Mouse (Mus musculus) hindbrain, embryonic 14.5 days (tissue): ENCODE results near the gene Gtf2i. TPM values are rescaled to one million over a fixed set of nuclear protein-coding genes. Genes with fewer than 3 reads are reported as not detected.

Experiments
- microRNA-seq: library from miRNA; unstranded; fragments of <30 nt; microRNA quantifications from one replicate; pipeline ENCODE4, GENCODE M21; 2016
- polyA plus RNA-seq: library from polyadenylated mRNA; unstranded; fragments of >200 nt; fragmentation: Nextera tagmentation; extraction: Ambion mirVana; gene quantifications from 2 replicates; pipeline ENCODE4 v1.2.1, GENCODE M21; 2014

The Gtf2i gene
- polyA plus RNA-seq, 1 experiment from 2014 or later, result 126 TPM

Small RNA genes within 50 kb of the gene (microRNA-seq; reads per million reads assigned to microRNA genes)
- gene Mir3965, result not detected

Other genes starting within 250 kb of the Gtf2i start
- 28.1 and 31.9 TPM in 2 replicates for gene Castor2, start 215.0 kb downstream of the Gtf2i start, polyA plus RNA-seq
- gene Rcc1l, start 138.0 kb downstream of the Gtf2i start, polyA plus RNA-seq, result 16.6 and 17.5 TPM in 2 replicates
- gene Gtf2ird2, start 130.7 kb downstream of the Gtf2i start, polyA plus RNA-seq, result 11.6 and 13.5 TPM in 2 replicates
- gene Ncf1, start 85.1 kb downstream of the Gtf2i start, polyA plus RNA-seq, result 2.3 and 2.6 TPM in 2 replicates
- 57.1 and 57.3 TPM in 2 replicates for gene Gtf2ird1, start 142.0 kb upstream of the Gtf2i start, polyA plus RNA-seq
- gene Clip2, start 237.7 kb upstream of the Gtf2i start, polyA plus RNA-seq, result 16.3 and 16.8 TPM in 2 replicates
- 0.25 and 0.39 TPM in 2 replicates for gene Syna, start 245.4 kb upstream of the Gtf2i start, polyA plus RNA-seq